Mouse (Mus musculus): ENCODE measurements at regions not wholly inside any gene's neighbourhood (a gene's known extent, or its start where the extent isn't known, plus 50 kb on each side); places are given as distances from the start of the nearest gene placed in this dataset.

DNA sequence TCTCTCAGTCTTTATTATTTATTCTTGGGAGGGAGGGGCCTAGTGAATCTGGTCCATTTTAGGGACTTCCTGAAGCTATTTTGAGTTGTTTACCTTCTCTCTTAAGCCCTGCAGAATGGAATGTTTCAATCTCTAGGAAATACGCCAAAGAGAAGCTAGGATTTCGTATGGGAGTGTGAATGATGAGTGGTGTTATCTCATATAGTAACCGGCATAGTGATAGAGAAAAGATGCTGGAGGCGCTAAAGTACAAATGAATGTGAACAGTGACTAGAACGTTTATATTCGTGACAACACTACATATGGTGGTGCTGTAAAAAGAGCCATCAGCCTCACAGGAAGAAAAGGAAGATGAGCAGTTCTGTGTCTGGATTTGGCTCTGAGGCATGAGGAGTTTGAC, 145.2 kb upstream of the Ube2e3 start:
- Histone ChIP-seq H3K36me3 (ENCODE audit: control insufficient read depth, insufficient read depth, low read length) (no peaks in the 10 kb centered on the region), H3K27me3 (ENCODE audit: control insufficient read depth, insufficient read depth, low read length) (no peaks in the 10 kb centered on the region), H3K4me3 (ENCODE audit: extremely low read depth, insufficient read depth, insufficient read length) (no peak overlapping the region), H3K4me1 (ENCODE audit: control insufficient read depth, insufficient read depth, insufficient read length) (no peaks in the 10 kb centered on the region), H3K27ac (ENCODE audit: insufficient read depth, low read length) (no peak overlapping the region)
- WGBS = 91% methylated on average over 6 of the region's 6 CpGs
- TF ChIP-seq CTCF (IDR thresholded peaks at IDR 0.05; ENCODE audit: extremely low read depth, insufficient read depth, insufficient read length, insufficient replicate concordance) (no peak), POLR2A (IDR thresholded peaks at IDR 0.05; ENCODE audit: low read depth, low read length) (no peak)
- DNase-seq (ENCODE audit: low read depth in 1 of 2, low spot score in 2 of 2) = no peak

DNA sequence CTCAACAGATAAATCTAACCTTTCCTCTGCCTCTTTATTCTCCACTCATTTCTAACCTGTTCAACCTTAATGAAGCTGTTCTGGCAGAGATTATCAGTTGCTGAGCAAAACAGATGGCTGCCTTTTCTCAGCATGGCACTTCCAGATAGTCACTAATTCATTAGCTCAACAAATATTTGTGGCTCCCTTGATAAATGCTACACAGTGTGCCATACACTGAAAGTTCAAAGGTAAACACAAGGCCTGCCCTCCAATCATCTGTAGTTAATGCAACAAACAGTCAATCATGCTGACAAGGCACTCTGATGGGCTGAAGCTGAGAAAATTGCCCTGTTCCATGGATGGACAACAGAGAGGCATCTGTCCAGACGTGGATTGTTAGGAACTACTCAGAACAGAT, 149.4 kb upstream of the Ube2e3 start:
- Histone ChIP-seq H3K36me3 (ENCODE audit: control insufficient read depth, insufficient read depth, low read length) (no peaks in the 10 kb centered on the region), H3K4me3 (ENCODE audit: extremely low read depth, insufficient read depth, insufficient read length) (no peak overlapping the region), H3K27me3 (ENCODE audit: control insufficient read depth, insufficient read depth, low read length) (no peaks in the 10 kb centered on the region), H3K27ac (ENCODE audit: insufficient read depth, low read length) (no peak overlapping the region), H3K4me1 (ENCODE audit: control insufficient read depth, insufficient read depth, insufficient read length) (no peaks in the 10 kb centered on the region)
- whole genome bisulfite sequencing = 85% methylated on average over 1 of the region's 1 CpGs
- TF ChIP-seq CTCF (IDR thresholded peaks at IDR 0.05; ENCODE audit: extremely low read depth, insufficient read depth, insufficient read length, insufficient replicate concordance) (no peak), POLR2A (IDR thresholded peaks at IDR 0.05; ENCODE audit: low read depth, low read length) (no peak)
- DNase-seq (ENCODE audit: low read depth in 1 of 2, low spot score in 2 of 2) = no peak

DNA sequence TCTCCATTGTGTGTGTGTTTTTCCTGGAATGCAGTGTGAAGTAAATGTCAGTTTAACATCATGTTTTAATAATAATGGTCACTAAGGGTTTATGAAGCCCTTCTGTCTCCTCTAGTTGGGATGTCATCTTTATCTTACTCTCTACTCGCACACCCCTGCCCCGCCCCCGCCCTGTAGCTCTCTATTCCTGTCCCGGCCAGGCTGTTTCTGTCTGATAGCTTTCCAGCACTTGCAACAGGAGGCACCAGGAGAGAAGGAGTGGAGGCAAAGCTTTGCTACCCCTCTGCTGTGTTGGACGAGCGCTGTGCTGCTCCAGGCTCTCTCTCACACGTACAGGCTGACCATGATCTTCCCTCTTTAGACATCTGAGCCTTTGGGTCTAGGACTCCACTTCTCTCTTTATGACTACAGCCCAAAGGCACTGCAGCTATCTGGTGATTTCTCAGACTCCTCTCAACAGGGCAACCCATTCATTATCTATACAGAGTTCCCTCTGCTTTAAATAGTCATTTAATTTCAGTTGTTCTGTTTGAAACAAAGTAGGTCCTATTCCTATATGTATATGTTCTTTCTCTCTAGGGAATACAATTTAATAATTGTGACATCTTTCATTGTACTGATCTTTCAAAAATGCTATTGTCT, 151.6 kb upstream of the Ube2e3 start:
- Histone ChIP-seq H3K36me3 (ENCODE audit: control insufficient read depth, insufficient read depth, low read length) (no peaks in the 10 kb centered on the region), H3K27ac (ENCODE audit: insufficient read depth, low read length) (no peak overlapping the region), H3K4me3 (ENCODE audit: extremely low read depth, insufficient read depth, insufficient read length) (no peak overlapping the region), H3K4me1 (ENCODE audit: control insufficient read depth, insufficient read depth, insufficient read length) (no peaks in the 10 kb centered on the region), H3K27me3 (ENCODE audit: control insufficient read depth, insufficient read depth, low read length) (no peaks in the 10 kb centered on the region)
- 83% methylated on average over 7 of the region's 7 CpGs for WGBS
- no peak for DNase-seq (ENCODE audit: low read depth in 1 of 2, low spot score in 2 of 2)
- TF ChIP-seq CTCF (IDR thresholded peaks at IDR 0.05; ENCODE audit: extremely low read depth, insufficient read depth, insufficient read length, insufficient replicate concordance) (no peak), POLR2A (IDR thresholded peaks at IDR 0.05; ENCODE audit: low read depth, low read length) (no peak)

DNA sequence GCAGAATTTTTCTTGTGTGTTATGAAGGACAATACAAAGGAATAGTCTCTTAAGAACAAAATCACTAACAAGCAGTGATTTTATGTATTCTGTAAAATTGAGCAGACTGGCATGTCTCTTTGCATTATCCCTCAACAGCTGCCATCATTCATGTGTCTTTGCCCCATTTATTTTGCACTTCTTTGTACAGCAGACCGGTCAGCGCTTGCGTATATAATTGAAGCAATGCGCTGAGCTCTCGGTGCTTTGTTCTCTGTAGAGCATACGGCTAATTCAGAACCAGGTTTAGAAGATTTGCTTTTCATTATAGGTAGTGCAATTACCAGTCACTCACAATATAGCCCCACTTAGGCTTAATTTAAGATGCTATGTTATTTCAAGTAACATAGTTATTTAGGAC, 173.1 kb upstream of the Ube2e3 start:
- TF ChIP-seq POLR2A (IDR thresholded peaks at IDR 0.05; ENCODE audit: low read depth, low read length) (no peak), CTCF (IDR thresholded peaks at IDR 0.05; ENCODE audit: extremely low read depth, insufficient read depth, insufficient read length, insufficient replicate concordance) (no peak)
- WGBS = 97% methylated on average over 6 of the region's 6 CpGs
- H3K4me3 ChIP-seq (ENCODE audit: extremely low read depth, insufficient read depth, insufficient read length) = no peak overlapping the region
- no peaks in the 10 kb centered on the region for H3K36me3 ChIP-seq (ENCODE audit: control insufficient read depth, insufficient read depth, low read length)
- no peak overlapping the region for H3K27ac ChIP-seq (ENCODE audit: insufficient read depth, low read length)
- H3K27me3 ChIP-seq (ENCODE audit: control insufficient read depth, insufficient read depth, low read length) = no peaks in the 10 kb centered on the region
- DNase-seq (ENCODE audit: low read depth in 1 of 2, low spot score in 2 of 2) = no peak
- no peaks in the 10 kb centered on the region for H3K4me1 ChIP-seq (ENCODE audit: control insufficient read depth, insufficient read depth, insufficient read length)

DNA sequence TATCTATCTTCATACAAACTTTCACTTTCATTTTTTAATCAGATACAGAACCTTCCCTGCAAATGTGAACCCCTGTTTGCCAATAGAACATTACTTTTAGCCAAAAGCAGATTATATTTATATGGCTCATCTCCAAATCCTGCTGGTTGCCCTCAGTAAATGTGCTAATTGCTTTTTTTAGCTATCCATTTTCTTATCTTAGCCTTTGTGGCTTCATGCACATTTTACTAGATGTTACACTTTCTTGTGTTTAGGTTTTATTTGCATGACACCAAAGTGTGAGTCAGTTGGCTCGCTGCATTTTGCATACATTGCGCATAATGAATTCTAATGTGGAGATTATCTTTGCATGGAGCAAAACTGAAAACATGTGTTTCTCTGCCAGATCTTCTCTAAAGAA, 211.3 kb upstream of the Ube2e3 start:
- no peak for TF ChIP-seq POLR2A (IDR thresholded peaks at IDR 0.05; ENCODE audit: low read depth, low read length)
- no peak for TF ChIP-seq CTCF (IDR thresholded peaks at IDR 0.05; ENCODE audit: extremely low read depth, insufficient read depth, insufficient read length, insufficient replicate concordance)
- DNase-seq (ENCODE audit: low read depth in 1 of 2, low spot score in 2 of 2) = no peak
- Histone ChIP-seq H3K4me3 (ENCODE audit: extremely low read depth, insufficient read depth, insufficient read length) (no peak overlapping the region), H3K27me3 (ENCODE audit: control insufficient read depth, insufficient read depth, low read length) (no peaks in the 10 kb centered on the region), H3K27ac (ENCODE audit: insufficient read depth, low read length) (no peak overlapping the region), H3K4me1 (ENCODE audit: control insufficient read depth, insufficient read depth, insufficient read length) (no peaks in the 10 kb centered on the region), H3K36me3 (ENCODE audit: control insufficient read depth, insufficient read depth, low read length) (no peaks in the 10 kb centered on the region)
- WGBS = 91% methylated on average over 2 of the region's 2 CpGs

DNA sequence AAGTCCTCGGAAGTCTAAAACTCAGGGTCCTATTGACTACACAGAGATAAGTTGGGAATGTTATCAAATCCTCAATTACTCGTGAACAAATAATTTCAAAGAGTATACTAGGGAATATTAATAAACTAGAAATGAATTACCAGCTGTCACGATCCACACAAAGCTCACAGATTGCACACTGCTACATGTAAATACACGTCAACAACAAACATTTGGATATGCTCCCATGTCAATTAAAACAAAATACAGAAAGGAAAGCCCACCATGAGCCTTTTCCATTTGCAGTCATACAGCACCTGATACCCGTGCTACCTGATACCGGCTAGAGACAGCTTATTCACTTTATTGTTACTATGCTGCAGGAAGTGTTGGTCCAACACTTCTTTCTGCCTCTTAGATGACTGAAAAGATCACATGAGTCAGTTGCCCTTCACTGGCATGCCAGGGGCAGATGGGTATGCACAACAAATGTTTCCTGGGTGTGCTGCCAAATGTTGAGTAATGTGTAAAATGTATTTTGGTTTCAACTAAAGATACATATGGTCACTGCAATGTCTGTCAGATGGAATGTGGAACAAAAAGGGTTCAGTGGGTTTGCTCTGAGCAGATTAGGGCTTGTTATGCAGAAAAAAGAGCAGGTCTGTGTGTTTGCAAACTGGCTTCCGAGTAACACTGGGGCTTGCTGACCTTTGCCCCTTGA, 212.6 kb upstream of the Ube2e3 start:
- no peak for TF ChIP-seq CTCF (IDR thresholded peaks at IDR 0.05; ENCODE audit: extremely low read depth, insufficient read depth, insufficient read length, insufficient replicate concordance)
- no peak for TF ChIP-seq POLR2A (IDR thresholded peaks at IDR 0.05; ENCODE audit: low read depth, low read length)
- H3K27me3 ChIP-seq (ENCODE audit: control insufficient read depth, insufficient read depth, low read length) = no peaks in the 10 kb centered on the region
- 89% methylated on average over 7 of the region's 7 CpGs for WGBS
- no peaks in the 10 kb centered on the region for H3K36me3 ChIP-seq (ENCODE audit: control insufficient read depth, insufficient read depth, low read length)
- H3K4me1 ChIP-seq (ENCODE audit: control insufficient read depth, insufficient read depth, insufficient read length) = no peaks in the 10 kb centered on the region
- no peak overlapping the region for H3K4me3 ChIP-seq (ENCODE audit: extremely low read depth, insufficient read depth, insufficient read length)
- no peak for DNase-seq (ENCODE audit: low read depth in 1 of 2, low spot score in 2 of 2)
- no peak overlapping the region for H3K27ac ChIP-seq (ENCODE audit: insufficient read depth, low read length)

DNA sequence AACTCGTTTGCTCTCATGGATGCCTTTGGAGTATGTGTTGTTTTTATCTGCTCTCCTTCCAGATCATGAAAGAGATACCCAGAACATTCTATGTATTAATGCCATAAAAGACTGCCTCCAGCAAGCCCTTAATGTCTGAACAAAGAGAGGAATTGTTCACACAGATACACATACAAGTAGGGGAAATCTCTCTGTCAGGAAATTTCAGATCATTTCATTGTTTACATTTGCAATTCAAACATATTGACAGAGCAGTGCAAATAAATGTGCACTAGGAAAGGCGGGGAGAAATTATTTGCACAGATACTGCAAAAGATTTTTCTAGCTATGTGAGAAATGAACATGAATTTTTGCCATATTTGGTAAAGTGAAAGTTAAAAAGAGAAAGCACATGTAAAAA, 216.4 kb upstream of the Ube2e3 start:
- Histone ChIP-seq H3K4me3 (ENCODE audit: extremely low read depth, insufficient read depth, insufficient read length) (no peak overlapping the region), H3K4me1 (ENCODE audit: control insufficient read depth, insufficient read depth, insufficient read length) (no peaks in the 10 kb centered on the region), H3K27me3 (ENCODE audit: control insufficient read depth, insufficient read depth, low read length) (no peaks in the 10 kb centered on the region), H3K36me3 (ENCODE audit: control insufficient read depth, insufficient read depth, low read length) (no peaks in the 10 kb centered on the region), H3K27ac (ENCODE audit: insufficient read depth, low read length) (no peak overlapping the region)
- no peak for DNase-seq (ENCODE audit: low read depth in 1 of 2, low spot score in 2 of 2)
- WGBS = 65% methylated on average over 2 of the region's 2 CpGs
- no peak for TF ChIP-seq CTCF (IDR thresholded peaks at IDR 0.05; ENCODE audit: extremely low read depth, insufficient read depth, insufficient read length, insufficient replicate concordance)
- TF ChIP-seq POLR2A (IDR thresholded peaks at IDR 0.05; ENCODE audit: low read depth, low read length) = no peak

Measured in spleen, adult 2 months (tissue).